9 mouse cellular contexts compared by ENCODE assay signal in genomic region chr11:102184253-102184645, GRCm38 (mm10). TPM values are rescaled to one million over a fixed set of nuclear protein-coding genes. Genes with fewer than 3 reads are reported as not detected.
DNase-seq lines count a peak whose midpoint lies in the region; ATAC-seq and TF ChIP-seq lines count a peak whose summit lies in the region.
"Had no signal": no experiment of that assay in that cellular context is flagged by ENCODE, and none has a peak within 500 bp of the region (broad histone marks: within the 10 kb centered on the region; RNA-seq: fewer than 3 reads in every experiment).

No protein-coding gene starts in this region.

- H3K36me3 ChIP-seq in kidney, postnatal 0 days (ENCODE audit: insufficient read depth, low read length): no peaks in the 10 kb centered on the region
- H3K36me3 ChIP-seq in hindbrain, embryonic 14.5 days (replicated peaks; ENCODE audit: control insufficient read depth, insufficient read depth): peaks cover 31% of the 10 kb centered on the region
- peaks cover 7% of the 10 kb centered on the region; the same call in 1 of the 2 replicates for H3K36me3 ChIP-seq in midbrain, embryonic 16.5 days (ENCODE audit: control insufficient read depth, insufficient read depth, low read length)

- no peak for TF ChIP-seq POLR2A in bone marrow macrophage, adult 2 months (IDR thresholded peaks at IDR 0.05; ENCODE audit: borderline replicate concordance, low read depth, low read length)

- TF ChIP-seq CTCF in kidney, postnatal 0 days (IDR thresholded peaks at IDR 0.05; ENCODE audit: low read depth): no peak
- TF ChIP-seq CTCF in bone marrow macrophage, adult 2 months (IDR thresholded peaks at IDR 0.05; ENCODE audit: low read depth, low read length): no peak

- H3K9ac ChIP-seq in kidney, postnatal 0 days (ENCODE audit: low read depth, low read length): peak overlapping the region; percentile 89
- peak overlapping the region; percentile 90 for H3K9ac ChIP-seq in hindbrain, embryonic 14.5 days
- H3K9ac ChIP-seq in midbrain, embryonic 16.5 days (ENCODE audit: low read depth, low read length): peak overlapping the region; percentile 92

- peak; percentile 30 for DNase-seq in kidney, postnatal 0 days (ENCODE audit: low spot score)
- DNase-seq in kidney, adult 18-20 months: no peak
- no peak for DNase-seq in hindbrain, embryonic 14.5 days (ENCODE audit: low spot score)
- no peak for DNase-seq in layer of hippocampus, postnatal 10 days (ENCODE audit: low spot score in 2 of 2)
- DNase-seq in right cerebral cortex, postnatal 10 days (ENCODE audit: low spot score in 2 of 2): no peak
- DNase-seq in gastrocnemius, postnatal 36 days: no peak

- H3K27me3 ChIP-seq in kidney, postnatal 0 days (ENCODE audit: insufficient read depth, low read length): no peaks in the 10 kb centered on the region
- H3K27me3 ChIP-seq in hindbrain, embryonic 14.5 days (ENCODE audit: control insufficient read depth, insufficient read depth, low read length): no peaks in the 10 kb centered on the region
- no peaks in the 10 kb centered on the region for H3K27me3 ChIP-seq in midbrain, embryonic 16.5 days (ENCODE audit: control insufficient read depth, insufficient read depth, low read depth, low read length)

- 2% methylated on average over 7 of the region's 7 CpGs for WGBS in kidney, postnatal 0 days
- WGBS in hindbrain, embryonic 14.5 days: 6% methylated on average over 7 of the region's 7 CpGs
- WGBS in midbrain, embryonic 16.5 days: 5% methylated on average over 7 of the region's 7 CpGs

- peaks cover 4% of the 10 kb centered on the region; the same call in 1 of the 2 replicates for H3K4me1 ChIP-seq in kidney, postnatal 0 days (replicated peaks; ENCODE audit: insufficient read depth, low read length)
- peaks cover 21% of the 10 kb centered on the region for H3K4me1 ChIP-seq in bone marrow macrophage, adult 2 months (ENCODE audit: control insufficient read depth, insufficient read depth, low read length)
- H3K4me1 ChIP-seq in hindbrain, embryonic 14.5 days (replicated peaks; ENCODE audit: control insufficient read depth, insufficient read depth, low read length): peaks cover 18% of the 10 kb centered on the region; the same call in 1 of the 2 replicates
- peaks cover 37% of the 10 kb centered on the region for H3K4me1 ChIP-seq in midbrain, embryonic 16.5 days (ENCODE audit: control insufficient read depth, insufficient read depth, low read length)

- peak overlapping the region; percentile 87 for H3K4me3 ChIP-seq in kidney, postnatal 0 days (replicated peaks; ENCODE audit: low read depth, low read length)
- peak overlapping the region; percentile 79 for H3K4me3 ChIP-seq in bone marrow macrophage, adult 2 months (ENCODE audit: insufficient read depth, low read length)
- peak overlapping the region; percentile 83 for H3K4me3 ChIP-seq in hindbrain, embryonic 14.5 days (replicated peaks; ENCODE audit: low read length)
- H3K4me3 ChIP-seq in midbrain, embryonic 16.5 days (ENCODE audit: low read depth, low read length): peak overlapping the region; percentile 95

- intact Hi-C loops in gastrocnemius, postnatal 36 days (cut with DNase I): no loop called here

- H3K4me2 ChIP-seq in kidney, postnatal 0 days (ENCODE audit: low read length): peak overlapping the region; percentile 82
- peak overlapping the region; percentile 83 for H3K4me2 ChIP-seq in hindbrain, embryonic 14.5 days (replicated peaks)
- H3K4me2 ChIP-seq in midbrain, embryonic 16.5 days (ENCODE audit: low read length): peak overlapping the region; percentile 74

- ATAC-seq in kidney, postnatal 0 days (replicated peaks; ENCODE audit: low FRiP score, low read depth): no peak
- ATAC-seq in hindbrain, embryonic 14.5 days (ENCODE audit: low FRiP score): no peak
- peak; percentile 3; the same call in 1 of the 2 replicates for ATAC-seq in midbrain, embryonic 16.5 days

- no peaks in the 10 kb centered on the region for H3K9me3 ChIP-seq in kidney, postnatal 0 days (replicated peaks; ENCODE audit: low read length)
- H3K9me3 ChIP-seq in hindbrain, embryonic 14.5 days (ENCODE audit: control insufficient read depth, low read length): no peaks in the 10 kb centered on the region
- no peaks in the 10 kb centered on the region for H3K9me3 ChIP-seq in midbrain, embryonic 16.5 days (replicated peaks; ENCODE audit: control insufficient read depth, low read length, poor library complexity, severe bottlenecking)

- H3K27ac ChIP-seq in kidney, postnatal 0 days: peak overlapping the region; percentile 93
- H3K27ac ChIP-seq in bone marrow macrophage, adult 2 months (ENCODE audit: insufficient read depth, low read depth, low read length): peak overlapping the region; percentile 44
- H3K27ac ChIP-seq in hindbrain, embryonic 14.5 days: peak overlapping the region; percentile 97
- peak overlapping the region; percentile 97 for H3K27ac ChIP-seq in midbrain, embryonic 16.5 days (ENCODE audit: low read length)

RNA-seq across cellular contexts. Expression of gene Lsm12, which starts 0.8 kb away (rescaled TPM):
- polyA plus RNA-seq in kidney, postnatal 0 days (2015; fragmentation: Nextera tagmentation; extraction: Ambion mirVana): 111 and 123 TPM in 2 replicates
- 43.3 and 47.7 TPM in 2 replicates for polyA plus RNA-seq in bone marrow macrophage, adult 2 months (2012; ENCODE audit: insufficient read depth, insufficient read length, missing spikeins)
- 78.6 and 81.9 TPM in 2 replicates for polyA plus RNA-seq in hindbrain, embryonic 14.5 days (2014; fragmentation: Nextera tagmentation; extraction: Ambion mirVana)
- polyA plus RNA-seq in midbrain, embryonic 16.5 days (2015; fragmentation: Nextera tagmentation; extraction: Ambion mirVana): 87.8 and 95.3 TPM in 2 replicates
- total RNA-seq in layer of hippocampus, postnatal 10 days (2021): 10 to 100 TPM; 73.8 to 77.8 TPM
- 10 to 100 TPM; 86.6 to 89.2 TPM for total RNA-seq in gastrocnemius, postnatal 36 days (2021)

RNA-seq across cellular contexts. Expression of gene G6pc3, which starts 5.2 kb away (rescaled TPM):
- 41.4 and 43.6 TPM in 2 replicates for polyA plus RNA-seq in kidney, postnatal 0 days (2015; fragmentation: Nextera tagmentation; extraction: Ambion mirVana)
- polyA plus RNA-seq in bone marrow macrophage, adult 2 months (2012; ENCODE audit: insufficient read depth, insufficient read length, missing spikeins): 20.1 and 28.3 TPM in 2 replicates
- polyA plus RNA-seq in hindbrain, embryonic 14.5 days (2014; fragmentation: Nextera tagmentation; extraction: Ambion mirVana): 39.9 and 42.3 TPM in 2 replicates
- polyA plus RNA-seq in midbrain, embryonic 16.5 days (2015; fragmentation: Nextera tagmentation; extraction: Ambion mirVana): 39.0 and 42.9 TPM in 2 replicates
- 10 to 100 TPM; 44.4 to 45.4 TPM for total RNA-seq in layer of hippocampus, postnatal 10 days (2021)
- total RNA-seq in gastrocnemius, postnatal 36 days (2021): 10 to 100 TPM; 45.6 TPM

RNA-seq across cellular contexts. Expression of gene Tmem101, which starts 28.0 kb away (rescaled TPM):
- 25.0 and 28.6 TPM in 2 replicates for polyA plus RNA-seq in kidney, postnatal 0 days (2015; fragmentation: Nextera tagmentation; extraction: Ambion mirVana)
- polyA plus RNA-seq in bone marrow macrophage, adult 2 months (2012; ENCODE audit: insufficient read depth, insufficient read length, missing spikeins): 10.0 and 10.4 TPM in 2 replicates
- polyA plus RNA-seq in hindbrain, embryonic 14.5 days (2014; fragmentation: Nextera tagmentation; extraction: Ambion mirVana): 32.7 and 35.0 TPM in 2 replicates
- polyA plus RNA-seq in midbrain, embryonic 16.5 days (2015; fragmentation: Nextera tagmentation; extraction: Ambion mirVana): 45.8 and 46.5 TPM in 2 replicates
- 10 to 100 TPM; 29.8 TPM for total RNA-seq in layer of hippocampus, postnatal 10 days (2021)
- total RNA-seq in gastrocnemius, postnatal 36 days (2021): 10 to 100 TPM; 10.1 to 11.4 TPM

RNA-seq across cellular contexts. Expression of gene Nags, which starts 38.9 kb away (rescaled TPM):
- polyA plus RNA-seq in kidney, postnatal 0 days (2015; fragmentation: Nextera tagmentation; extraction: Ambion mirVana): not detected in 2 replicates
- polyA plus RNA-seq in bone marrow macrophage, adult 2 months (2012; ENCODE audit: insufficient read depth, insufficient read length, missing spikeins): not detected in 2 replicates
- 0.09 TPM in 1 of 2 replicates, not detected in the other for polyA plus RNA-seq in hindbrain, embryonic 14.5 days (2014; fragmentation: Nextera tagmentation; extraction: Ambion mirVana)
- 0.20 TPM in 1 of 2 replicates, not detected in the other for polyA plus RNA-seq in midbrain, embryonic 16.5 days (2015; fragmentation: Nextera tagmentation; extraction: Ambion mirVana)
- total RNA-seq in layer of hippocampus, postnatal 10 days (2021): not detected
- total RNA-seq in gastrocnemius, postnatal 36 days (2021): not detected
- total RNA-seq: left cerebral cortex, adult 18-20 months had no signal

RNA-seq across cellular contexts. Expression of gene Hdac5, which starts 45.7 kb away (rescaled TPM):
- 38.1 and 39.3 TPM in 2 replicates for polyA plus RNA-seq in kidney, postnatal 0 days (2015; fragmentation: Nextera tagmentation; extraction: Ambion mirVana)
- 96.3 and 116 TPM in 2 replicates for polyA plus RNA-seq in bone marrow macrophage, adult 2 months (2012; ENCODE audit: insufficient read depth, insufficient read length, missing spikeins)
- 40.7 and 50.8 TPM in 2 replicates for polyA plus RNA-seq in hindbrain, embryonic 14.5 days (2014; fragmentation: Nextera tagmentation; extraction: Ambion mirVana)
- polyA plus RNA-seq in midbrain, embryonic 16.5 days (2015; fragmentation: Nextera tagmentation; extraction: Ambion mirVana): 74.4 and 76.3 TPM in 2 replicates
- total RNA-seq in layer of hippocampus, postnatal 10 days (2021): 100 to 1,000 TPM; 164 to 207 TPM
- 10 to 100 TPM; 62.2 to 78.7 TPM for total RNA-seq in gastrocnemius, postnatal 36 days (2021)

Comparison
In these comparisons a context has a peak if more than half of its experiments do, and no peak if none do; other contexts are left out.
1. H3K27ac ChIP-seq: peak in every context shown above with its lines; median percentile 97 in hindbrain, embryonic 14.5 days; 97 in midbrain, embryonic 16.5 days; 93 in kidney, postnatal 0 days; 44 in bone marrow macrophage, adult 2 months.